Mouse (Mus musculus) small intestine, adult 2 months (tissue): ENCODE results near the gene Lrp2. TPM values are rescaled to one million over a fixed set of nuclear protein-coding genes. Genes with fewer than 3 reads are reported as not detected.

ENCODE experiments used
- H3K27ac ChIP-seq: fragments of 200-500 bp; 2 replicates; pipeline ENCODE4 v1.5.1; 2012; ENCODE audit warnings: low read depth, low read length, control low read depth, inconsistent platforms; ENCODE audit not compliant: insufficient read depth
- H3K27me3 ChIP-seq: fragments of 200-500 bp; 2 replicates; pipeline ENCODE4 v1.6.1; 2012; ENCODE audit warnings: mild to moderate bottlenecking, moderate library complexity, low read length, inconsistent platforms; ENCODE audit not compliant: control insufficient read depth, insufficient read depth
- H3K36me3 ChIP-seq: fragments of 200-500 bp; 2 replicates; pipeline ENCODE4 v1.6.1; 2012; ENCODE audit warnings: mild to moderate bottlenecking, low read length, control low read depth, inconsistent platforms; ENCODE audit not compliant: control insufficient read depth, insufficient read depth
- H3K4me1 ChIP-seq: fragments of 200-500 bp; 2 replicates; pipeline ENCODE4 v1.6.1; 2012; ENCODE audit warnings: low read length, inconsistent platforms, mixed read lengths; ENCODE audit not compliant: control insufficient read depth, insufficient read depth, insufficient read length
- H3K4me3 ChIP-seq: fragments of 200-500 bp; 2 replicates; pipeline ENCODE4 v1.5.1; 2012; ENCODE audit warnings: low read depth, mild to moderate bottlenecking, control low read depth, inconsistent platforms, low read length, moderate library complexity
- CTCF ChIP-seq: fragments of 200-500 bp; IDR thresholded peaks from 2 replicates; pipeline ENCODE4 v1.5.1; 2012; ENCODE audit warnings: low read depth, mild to moderate bottlenecking, control low read depth, inconsistent platforms, low read length, moderate library complexity, mixed read lengths; ENCODE audit not compliant: insufficient replicate concordance, insufficient read length; ENCODE audit errors: extremely low read depth
- POLR2A ChIP-seq: fragments of 200-500 bp; IDR thresholded peaks from 2 replicates; pipeline ENCODE4 v1.6.1; 2012; ENCODE audit warnings: low read depth, mild to moderate bottlenecking, control low read depth, inconsistent platforms, low read length, moderate library complexity
- WGBS: fragments of 180-500 bp; shearing (Covaris S2); methylation state at CpG from one replicate; pipeline ENCODE4 v1.1.7; 2018; 5-methylcytosine and 5-hydroxymethylcytosine counted together
- polyA plus RNA-seq: library from polyadenylated mRNA; depleted of rRNA; stranded (reverse); fragments of >200 nt; gene quantifications from 2 replicates; pipeline ENCODE4 v1.2.3, GENCODE M21; 2012

Lrp2 gene
- polyA plus RNA-seq, 1 experiment, result not detected

DNA sequence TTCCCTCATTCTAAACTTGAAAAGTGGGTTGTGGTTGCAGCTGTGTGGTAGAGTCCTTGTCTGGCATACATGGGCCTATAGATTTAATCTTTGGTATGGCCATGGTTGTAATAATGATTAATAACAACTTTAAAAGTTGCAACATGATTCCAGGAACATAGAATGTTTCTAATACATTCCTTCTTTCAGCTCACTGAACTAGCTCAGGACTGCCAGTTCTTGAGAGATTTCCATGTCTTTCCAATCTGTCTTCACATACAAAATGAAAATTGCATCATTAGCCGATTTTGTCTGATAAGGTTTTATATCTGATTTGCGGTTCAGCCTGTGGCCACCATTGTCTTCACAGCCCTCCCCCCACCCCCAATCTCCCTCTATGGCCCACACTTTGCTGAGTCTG, 5.8 kb downstream of the Lrp2 start:
- Histone ChIP-seq H3K27me3 (peaks cover 18% of the 10 kb centered on the region), H3K4me3 (no peak overlapping the region), H3K4me1 (0 out of 2 replicates have a peak, but pooled peaks cover under 1% of the 10 kb centered on the region), H3K36me3 (no peaks in the 10 kb centered on the region), H3K27ac (no peak overlapping the region)
- TF ChIP-seq POLR2A (no peak), CTCF (no peak)
- WGBS, result 78% methylated on average over 2 of the region's 2 CpGs

DNA sequence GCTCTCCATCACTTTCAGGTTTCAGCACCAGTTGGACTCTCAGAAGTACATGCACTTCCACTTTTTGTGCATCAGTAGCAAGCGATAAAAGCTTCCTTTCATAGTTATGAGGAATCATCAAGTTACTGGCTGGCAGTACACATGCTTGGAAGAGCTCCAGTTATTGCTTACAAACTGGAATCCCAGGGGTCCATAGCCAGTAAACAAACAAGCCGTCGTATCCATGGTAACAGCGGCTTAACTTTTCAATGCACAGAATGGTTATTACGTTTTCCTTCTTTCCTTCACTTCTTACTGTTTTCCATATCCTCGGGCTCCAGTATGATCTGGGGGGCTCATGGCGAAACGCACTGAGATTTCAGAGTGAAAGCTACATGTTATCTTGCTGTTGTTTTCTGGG, 7.7 kb downstream of the Lrp2 start:
- Histone ChIP-seq H3K27ac (no peak overlapping the region), H3K4me3 (no peak overlapping the region), H3K27me3 (peaks cover 7% of the 10 kb centered on the region; the same call in 1 of the 2 replicates), H3K4me1 (no peaks in the 10 kb centered on the region), H3K36me3 (no peaks in the 10 kb centered on the region)
- TF ChIP-seq POLR2A, result no peak
- TF ChIP-seq CTCF, result no peak
- 83% methylated on average over 8 of the region's 8 CpGs for WGBS

DNA sequence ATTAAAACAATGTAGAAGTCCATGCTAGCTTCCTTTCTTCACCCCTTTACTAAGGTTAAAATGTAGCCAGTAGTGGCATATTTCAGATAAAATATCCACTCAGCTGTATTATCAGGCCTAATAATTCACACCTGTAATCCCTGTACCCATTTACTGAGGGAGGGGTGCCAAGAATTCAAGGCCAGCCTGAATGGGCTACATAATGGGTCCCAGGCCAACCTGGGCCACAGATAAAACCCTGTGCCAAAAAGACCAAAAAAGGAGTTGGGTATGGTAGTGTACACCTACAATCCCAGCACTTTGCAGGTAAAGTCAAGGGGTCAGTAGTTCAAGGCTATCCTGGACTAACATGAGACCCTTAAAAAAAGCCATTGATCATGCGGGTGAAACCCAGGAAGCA, 9.3 kb downstream of the Lrp2 start:
- TF ChIP-seq CTCF, result no peak
- no peak for TF ChIP-seq POLR2A
- 96% methylated on average over 1 of the region's 1 CpGs for WGBS
- Histone ChIP-seq H3K36me3 (no peaks in the 10 kb centered on the region), H3K27ac (no peak overlapping the region), H3K27me3 (peaks cover 4% of the 10 kb centered on the region; the same call in 1 of the 2 replicates), H3K4me3 (no peak overlapping the region), H3K4me1 (no peaks in the 10 kb centered on the region)

DNA sequence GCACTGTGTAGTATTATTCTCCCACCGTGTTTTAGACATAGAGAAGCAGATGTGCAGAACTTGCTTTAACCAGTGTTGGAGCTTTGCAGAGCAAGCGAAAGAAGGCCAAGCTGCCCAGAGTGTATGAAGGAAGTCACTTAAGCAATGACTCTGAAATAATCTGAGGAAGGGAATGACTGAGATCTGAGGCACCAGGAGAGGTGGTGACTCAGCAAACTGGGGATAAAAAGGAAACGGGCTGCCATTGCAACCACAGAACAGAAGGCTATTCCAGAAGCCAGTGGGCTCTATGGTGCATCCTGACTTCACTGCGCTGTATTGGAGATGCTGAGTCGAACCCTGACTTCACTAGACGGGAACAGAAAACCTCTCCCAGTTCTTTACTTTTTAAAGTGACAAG, 10.9 kb downstream of the Lrp2 start:
- H3K27me3 ChIP-seq, result peaks cover 3% of the 10 kb centered on the region; the same call in 1 of the 2 replicates
- WGBS, result 63% methylated on average over 6 of the region's 6 CpGs
- TF ChIP-seq CTCF, result no peak
- no peaks in the 10 kb centered on the region for H3K4me1 ChIP-seq
- H3K36me3 ChIP-seq, result no peaks in the 10 kb centered on the region
- no peak overlapping the region for H3K27ac ChIP-seq
- H3K4me3 ChIP-seq, result no peak overlapping the region

DNA sequence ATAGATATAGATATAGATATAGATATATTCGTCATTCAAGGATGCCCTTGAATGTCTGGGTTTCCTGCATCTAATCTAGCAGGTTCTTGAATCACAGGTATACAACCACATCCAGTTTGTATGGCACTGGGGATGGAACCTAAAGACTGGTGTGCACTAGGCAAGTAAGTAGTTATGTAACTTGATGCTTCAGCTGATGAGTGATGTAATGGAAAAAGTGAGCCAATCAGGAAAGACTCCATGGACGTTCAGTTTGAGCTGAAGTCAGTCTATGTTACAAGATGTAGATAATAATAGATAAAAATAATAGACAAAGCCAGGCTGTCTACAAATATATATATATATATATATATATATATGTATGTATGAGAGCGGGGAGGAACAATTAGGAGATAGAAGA, 11.6 kb downstream of the Lrp2 start:
- Histone ChIP-seq H3K36me3 (no peaks in the 10 kb centered on the region), H3K4me3 (no peak overlapping the region), H3K4me1 (no peaks in the 10 kb centered on the region), H3K27ac (no peak overlapping the region), H3K27me3 (peaks cover 3% of the 10 kb centered on the region; the same call in 1 of the 2 replicates)
- TF ChIP-seq CTCF (no peak), POLR2A (no peak)
- 64% methylated on average over 3 of the region's 3 CpGs for WGBS

DNA sequence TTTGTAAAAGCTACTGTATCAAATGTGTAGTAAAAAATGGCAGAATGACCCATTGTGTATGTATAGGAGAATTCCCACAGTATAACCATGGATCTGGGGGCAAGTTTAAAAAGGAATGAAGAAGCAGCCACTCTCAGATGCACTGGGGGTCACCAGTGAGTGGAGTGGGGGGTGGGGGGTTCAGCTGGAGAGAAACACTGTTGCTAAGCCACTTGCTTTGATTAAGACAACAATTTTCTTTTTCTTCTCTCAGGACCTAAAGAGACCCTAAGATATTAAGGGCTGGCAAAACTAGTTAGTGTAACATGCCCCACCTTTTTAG, 12.2 kb downstream of the Lrp2 start:
- Histone ChIP-seq H3K4me1 (no peaks in the 10 kb centered on the region), H3K4me3 (no peak overlapping the region), H3K27ac (no peak overlapping the region), H3K36me3 (no peaks in the 10 kb centered on the region), H3K27me3 (peaks cover 3% of the 10 kb centered on the region; the same call in 1 of the 2 replicates)
- no peak for TF ChIP-seq CTCF
- no peak for TF ChIP-seq POLR2A

DNA sequence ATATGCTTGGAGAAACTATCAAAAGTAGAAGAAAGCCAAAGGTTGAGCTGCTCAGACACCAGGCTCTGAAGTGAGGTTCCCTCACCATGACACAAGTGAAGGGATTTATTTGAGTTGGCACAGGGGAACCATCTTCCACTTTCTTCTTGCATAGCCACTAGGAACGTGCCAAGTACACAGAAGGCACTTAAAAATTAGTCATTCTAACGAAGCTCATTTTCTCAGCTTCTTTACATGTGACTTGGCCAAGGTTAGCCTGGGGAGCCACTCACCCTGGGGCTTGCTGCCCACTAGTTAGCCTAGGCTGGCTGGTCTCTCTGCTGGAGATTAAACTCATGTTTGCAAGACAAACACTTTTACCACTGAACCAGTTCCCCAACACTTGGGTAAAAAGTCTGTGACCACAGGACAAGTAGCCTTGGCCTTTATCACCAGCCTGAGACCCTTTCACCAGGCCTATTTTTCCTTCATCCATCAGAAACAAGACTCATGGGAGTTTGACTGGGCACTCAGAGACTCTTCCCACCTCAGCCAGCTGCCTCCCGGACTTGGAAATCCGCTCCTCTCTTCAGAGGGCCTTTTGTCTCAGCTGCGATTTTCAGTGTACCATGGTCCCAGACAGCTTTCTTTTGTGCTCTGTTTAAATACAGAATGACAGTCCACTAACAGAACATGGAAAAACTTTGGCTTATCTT, 12.7 kb downstream of the Lrp2 start:
- H3K27ac ChIP-seq, result no peak overlapping the region
- no peaks in the 10 kb centered on the region for H3K36me3 ChIP-seq
- H3K4me1 ChIP-seq, result no peaks in the 10 kb centered on the region
- H3K27me3 ChIP-seq, result peaks cover 3% of the 10 kb centered on the region; the same call in 1 of the 2 replicates
- TF ChIP-seq POLR2A (no peak), CTCF (no peak)
- WGBS, result 78% methylated on average over 5 of the region's 5 CpGs
- H3K4me3 ChIP-seq, result no peak overlapping the region
